Mouse (Mus musculus) liver, adult 2 months (tissue): Measurements from ENCODE around the gene Auts2.

Experiments
- CTCF ChIP-seq: fragments of 200-500 bp; IDR thresholded peaks from 2 replicates; pipeline ENCODE4 v1.5.1; 2011; ENCODE audit warnings: low read depth, low read length, control low read depth
- POLR2A ChIP-seq: fragments of 200-500 bp; IDR thresholded peaks from 2 replicates; pipeline ENCODE4 v1.6.1; 2011; ENCODE audit warnings: low read length, control low read depth; ENCODE audit not compliant: insufficient read depth; ENCODE audit errors: extremely low read depth

DNA sequence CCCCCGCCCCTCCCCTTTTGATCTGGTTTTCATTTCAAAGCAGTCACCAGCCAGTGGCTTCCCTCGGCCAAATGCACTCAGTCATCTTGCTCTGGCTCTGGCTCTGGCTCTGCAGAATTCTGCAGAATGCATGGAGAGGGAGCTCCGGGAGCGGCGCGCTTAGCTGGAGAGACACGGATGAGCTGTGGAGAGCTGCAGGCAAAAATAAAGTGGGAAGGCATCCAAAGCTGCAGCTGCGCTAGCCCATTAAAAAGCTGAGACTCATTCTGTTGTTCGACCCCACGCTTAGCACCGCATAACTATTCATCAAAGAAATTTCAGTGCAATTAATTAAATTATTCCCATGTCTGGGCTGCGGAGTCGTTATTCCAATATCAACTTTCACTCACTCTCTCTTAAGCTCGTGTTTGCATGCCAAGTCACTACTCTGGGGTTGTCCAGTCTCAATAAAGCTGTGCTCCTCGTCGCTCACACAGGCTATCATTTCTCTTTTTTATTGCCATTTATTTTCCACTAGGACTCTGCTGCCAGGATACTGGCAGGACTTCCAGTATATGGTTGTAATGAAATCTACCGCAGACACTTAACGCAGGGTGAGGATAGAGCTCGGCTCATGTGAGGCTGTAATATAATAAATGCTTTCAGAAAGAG, 468.3 kb downstream of the Auts2 start:
- no peak for TF ChIP-seq CTCF
- TF ChIP-seq POLR2A, result no peak
